Mouse (Mus musculus): ENCODE measurements around the gene Dyrk3.

DNA sequence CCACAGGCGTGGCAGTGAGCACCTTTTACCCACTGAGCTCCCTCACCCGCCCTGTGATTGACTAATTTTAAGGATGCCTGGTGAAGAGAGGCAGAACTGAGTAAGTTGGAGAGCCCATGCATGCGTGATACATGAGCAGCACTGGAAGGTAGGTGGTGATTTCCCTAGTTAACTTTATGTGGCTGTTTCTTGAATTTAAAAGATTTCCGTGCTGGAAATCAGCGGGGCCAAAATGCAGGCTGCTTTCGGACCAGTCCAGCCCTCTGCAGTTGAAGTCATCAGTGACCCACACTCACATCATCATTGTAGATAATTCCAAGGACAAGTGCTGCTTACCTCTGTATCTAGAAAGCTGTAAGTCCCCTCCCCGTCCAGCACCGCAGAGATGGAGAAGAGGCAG lies 37.7 kb upstream of the Dyrk3 start:
- TF ChIP-seq CTCF (conservative IDR thresholded peaks at IDR 0.05; ENCODE audit: low read length) (no peak), NANOG (IDR thresholded peaks at IDR 0.05; ENCODE audit: borderline replicate concordance, low read length) (no peak), POU5F1 (IDR thresholded peaks at IDR 0.05; ENCODE audit: borderline replicate concordance, low read length) (no peak)

Measured in E14TG2a.4 (cell line).